In genomic region chr11:57773479-57773878, GRCm38 (mm10) we compare ENCODE assay signal across 16 mouse cellular contexts. TPM values are rescaled to one million over a fixed set of nuclear protein-coding genes. Genes with fewer than 3 reads are reported as not detected.
A peak's percentile ranks its signal among the peaks of the same experiment; 100 is the strongest.
DNase-seq lines count a peak whose midpoint lies in the region; ATAC-seq lines count a peak whose summit lies in the region.
"Had no signal": no experiment of that assay in that cellular context is flagged by ENCODE, and none has a peak within 500 bp of the region (broad histone marks: within the 10 kb centered on the region; RNA-seq: fewer than 3 reads in every experiment).

No protein-coding gene starts in this region.

- 0 out of 2 replicates have a peak, but pooled peaks have one; percentile 22 for ATAC-seq in neural tube, embryonic 11.5 days (ENCODE audit: insufficient read depth, low FRiP score, low TSS enrichment)
- peak; percentile 29 for ATAC-seq in forebrain, embryonic 16.5 days
- no peak for ATAC-seq in monocyte, adult 5-6 weeks (replicated peaks; ENCODE audit: insufficient number of reproducible peaks, low FRiP score, low TSS enrichment, poor library complexity, severe bottlenecking)
- no peak for ATAC-seq in erythroid progenitor cell, adult 5-6 weeks (replicated peaks; ENCODE audit: low FRiP score, poor library complexity, severe bottlenecking)

- H3K27ac ChIP-seq in neural tube, embryonic 11.5 days (ENCODE audit: low read depth, low read length), result 0 out of 2 replicates have a peak overlapping the region, but pooled peaks have one; percentile 17
- H3K27ac ChIP-seq in forebrain, embryonic 16.5 days (ENCODE audit: low read length), result peak overlapping the region; percentile 14; the same call in 1 of the 2 replicates

- peak; percentile 21 for DNase-seq in neural tube, embryonic 11.5 days (ENCODE audit: low spot score)
- DNase-seq in neural tube, embryonic 10.5 days (ENCODE audit: extremely low spot score, low spot score), result no peak
- DNase-seq in mesoderm, embryonic 11.5 days (ENCODE audit: low read depth, low spot score), result peak; percentile 25
- DNase-seq in thymus, postnatal 25 days, result no peak
- DNase-seq in lung, adult 18-20 months, result no peak
- DNase-seq: cerebellum, postnatal 14 days; gastrocnemius, postnatal 25 days; kidney, postnatal 10 days; lung, postnatal 14 days; right cerebral cortex, postnatal 14 days; thymus, postnatal 4 days had no signal

- no peaks in the 10 kb centered on the region for H3K9me3 ChIP-seq in neural tube, embryonic 11.5 days (ENCODE audit: control insufficient read depth, low read length)
- H3K9me3 ChIP-seq in forebrain, embryonic 16.5 days (ENCODE audit: control insufficient read depth, low read length), result no peaks in the 10 kb centered on the region

- no peaks in the 10 kb centered on the region for H3K36me3 ChIP-seq in neural tube, embryonic 11.5 days (ENCODE audit: control insufficient read depth, insufficient read depth, low read length)
- no peaks in the 10 kb centered on the region for H3K36me3 ChIP-seq in forebrain, embryonic 16.5 days (ENCODE audit: control insufficient read depth, insufficient read depth)

- WGBS in neural tube, embryonic 11.5 days, result 23% methylated on average over 13 of the region's 13 CpGs
- 5% methylated on average over 13 of the region's 13 CpGs for WGBS in forebrain, embryonic 16.5 days

- peaks cover 17% of the 10 kb centered on the region for H3K4me1 ChIP-seq in neural tube, embryonic 11.5 days (ENCODE audit: control insufficient read depth, insufficient read depth, low read length)
- peaks cover 16% of the 10 kb centered on the region for H3K4me1 ChIP-seq in forebrain, embryonic 16.5 days (replicated peaks; ENCODE audit: control insufficient read depth, insufficient read depth, low read length)

- peak overlapping the region; percentile 8; the same call in 1 of the 2 replicates for H3K4me2 ChIP-seq in neural tube, embryonic 11.5 days (ENCODE audit: low read depth)
- H3K4me2 ChIP-seq in forebrain, embryonic 16.5 days (ENCODE audit: low read length), result peak overlapping the region; percentile 11; the same call in 1 of the 2 replicates

- H3K4me3 ChIP-seq in neural tube, embryonic 11.5 days (ENCODE audit: low read depth, low read length), result no peak overlapping the region
- H3K4me3 ChIP-seq in forebrain, embryonic 16.5 days (replicated peaks; ENCODE audit: low read length), result no peak overlapping the region
- H3K4me3 ChIP-seq: erythroblast, embryonic 14.5 days had no signal

- no peaks in the 10 kb centered on the region for H3K27me3 ChIP-seq in neural tube, embryonic 11.5 days (ENCODE audit: control insufficient read depth, insufficient read depth, low read length)
- peaks cover 65% of the 10 kb centered on the region for H3K27me3 ChIP-seq in forebrain, embryonic 16.5 days (replicated peaks; ENCODE audit: control insufficient read depth, insufficient read depth, low read length)

- H3K9ac ChIP-seq in neural tube, embryonic 11.5 days (ENCODE audit: low read length), result no peak overlapping the region
- H3K9ac ChIP-seq in forebrain, embryonic 16.5 days (replicated peaks; ENCODE audit: low read depth, low read length), result no peak overlapping the region

RNA-seq across cellular contexts. Expression of gene Sap30l, which starts 28.0 kb away (rescaled TPM):
- polyA plus RNA-seq in neural tube, embryonic 11.5 days (2014; fragmentation: Nextera tagmentation; extraction: Ambion mirVana), result 14.2 and 15.0 TPM in 2 replicates
- polyA plus RNA-seq in forebrain, embryonic 16.5 days (2015; fragmentation: Nextera tagmentation; extraction: Ambion mirVana), result 5.8 and 7.9 TPM in 2 replicates
- 24.3 to 39.7 TPM (median 38.7 TPM) in 3 replicates for total RNA-seq in monocyte, adult 5-6 weeks (2017)
- 1.8 and 11.7 TPM in 2 replicates for total RNA-seq in erythroid progenitor cell, adult 5-6 weeks (2015; ENCODE audit: low replicate concordance)
- 1.3 and 5.9 TPM in 2 replicates for total RNA-seq in erythroid progenitor cell, adult 5-6 weeks (2017; ENCODE audit: low replicate concordance)

RNA-seq across cellular contexts. Expression of gene Hand1, which starts 59.1 kb away (rescaled TPM):
- polyA plus RNA-seq in neural tube, embryonic 11.5 days (2014; fragmentation: Nextera tagmentation; extraction: Ambion mirVana), result 0.26 and 0.54 TPM in 2 replicates
- polyA plus RNA-seq in forebrain, embryonic 16.5 days (2015; fragmentation: Nextera tagmentation; extraction: Ambion mirVana), result not detected in 2 replicates
- total RNA-seq in monocyte, adult 5-6 weeks (2017), result not detected in 3 replicates
- total RNA-seq in erythroid progenitor cell, adult 5-6 weeks (2015; ENCODE audit: low replicate concordance), result not detected in 2 replicates
- not detected in 2 replicates for total RNA-seq in erythroid progenitor cell, adult 5-6 weeks (2017; ENCODE audit: low replicate concordance)
- total RNA-seq: gastrocnemius, postnatal 25 days; liver, adult 2 months had no signal
- polyA plus RNA-seq: erythroblast, embryonic 14.5 days; liver, adult 2 months had no signal

Comparison
In these comparisons a context has a peak if more than half of its experiments do, and no peak if none do; other contexts are left out.
1. DNase-seq: peak in neural tube, embryonic 11.5 days (single experiment) and mesoderm, embryonic 11.5 days (single experiment); none in neural tube, embryonic 10.5 days (single experiment), thymus, postnatal 25 days (single experiment) and lung, adult 18-20 months (0 of 2).
2. ATAC-seq: peak in neural tube, embryonic 11.5 days (single experiment) and forebrain, embryonic 16.5 days (single experiment); none in monocyte, adult 5-6 weeks (single experiment) and erythroid progenitor cell, adult 5-6 weeks (single experiment).